Mouse (Mus musculus): ENCODE results near the gene Polr1e.
"Not testable (repeated sequence)": the region's sequence is repeated elsewhere in the genome, so short reads cannot be mapped to it uniquely, and the experiment has no call there.

Polr1e gene

GRCm38 (mm10) chr4:45018452-45018980 lies at the start of gene Polr1e:
TSS of gene Polr1e (plus strand) at chr4:45018583.
- peak; percentile 88 to 90 for DNase-seq (ENCODE audit: low spot score in 2 of 2)

GRCm38 (mm10) chr4:44970056-44970455 lies 48.3 kb upstream of the Polr1e start:
- DNase-seq (ENCODE audit: low spot score in 2 of 2): peak in 1 of 2 experiments; percentile 57

GRCm38 (mm10) chr4:44970612-44971110 lies 47.7 kb upstream of the Polr1e start:
- peak; percentile 38 to 65 for DNase-seq (ENCODE audit: low spot score in 2 of 2)

DNA sequence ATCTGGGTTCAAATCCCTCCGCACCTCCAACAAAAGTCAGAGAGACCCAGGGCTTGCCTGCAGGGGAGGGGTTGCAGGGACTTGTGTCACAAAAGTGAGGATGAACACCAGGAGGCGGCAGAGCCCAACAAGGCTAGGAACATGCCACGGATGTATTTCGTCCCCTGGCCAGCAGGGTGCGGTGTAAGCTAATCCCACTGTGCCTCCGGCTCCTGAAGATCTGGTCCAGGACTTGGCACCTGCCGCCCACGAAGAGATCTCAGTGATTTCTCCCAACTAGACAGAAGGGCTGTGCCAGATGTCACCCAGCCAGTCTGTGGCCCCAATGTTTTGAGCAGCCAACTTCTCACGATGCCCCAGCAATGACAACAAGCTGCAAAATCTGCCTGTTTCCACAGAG lies 44.9 kb upstream of the Polr1e start:
- DNase-seq (ENCODE audit: low spot score in 2 of 2): peak; percentile 79 to 89

- no peak for DNase-seq (ENCODE audit: low spot score in 2 of 2)
These were observed 44.5 kb upstream of the Polr1e start for GRCm38 (mm10) chr4:44973871-44974270.

DNA sequence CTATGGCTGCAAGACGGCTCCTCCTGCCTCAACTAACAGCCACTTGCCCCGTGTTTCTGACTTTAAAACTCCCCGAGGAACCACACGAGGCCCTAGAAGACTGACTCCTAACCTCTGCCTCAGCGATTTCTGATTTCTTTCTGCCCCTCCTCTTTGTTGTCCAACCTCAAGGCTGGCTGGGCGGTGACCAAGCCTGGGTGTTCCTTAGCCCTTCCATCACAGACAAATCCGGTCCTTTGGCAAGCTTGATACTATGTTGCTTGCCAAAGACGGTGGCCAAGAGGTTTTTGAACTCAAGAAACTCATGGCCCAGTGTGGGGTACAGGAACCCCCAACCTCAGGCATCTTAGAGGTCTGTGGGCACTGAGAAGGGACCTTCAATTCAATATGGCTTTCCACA lies 44.1 kb upstream of the Polr1e start:
- DNase-seq (ENCODE audit: low spot score in 2 of 2): no peak

DNA sequence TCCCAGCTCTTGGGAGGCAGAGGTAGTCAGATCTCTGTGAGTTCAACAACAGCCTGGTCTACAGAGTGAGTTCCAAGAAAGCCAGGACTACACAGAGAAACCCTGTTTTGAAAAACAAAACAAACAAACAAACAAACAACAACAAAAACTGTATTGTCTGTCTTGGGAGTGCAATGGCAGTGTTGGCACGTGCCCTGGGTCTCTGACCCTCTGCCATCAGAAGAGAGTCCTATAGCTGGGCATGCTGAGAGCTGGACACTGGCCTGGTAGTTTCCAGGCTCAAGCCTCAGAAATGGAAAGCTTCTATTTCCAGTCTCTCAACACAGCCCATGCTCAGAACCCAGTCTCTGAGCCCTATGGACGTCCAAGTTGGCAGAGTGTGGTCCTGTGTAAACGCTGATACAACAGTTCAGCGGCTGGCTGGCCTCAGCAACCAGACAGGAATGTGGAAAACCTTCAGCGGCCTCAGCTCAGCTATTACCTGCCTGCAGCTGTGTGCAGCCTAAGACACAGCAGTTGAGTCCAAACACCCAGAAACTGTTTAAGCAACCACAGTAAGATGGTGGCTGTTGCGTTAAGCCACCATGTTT lies 42.3 kb upstream of the Polr1e start:
- DNase-seq (ENCODE audit: low spot score in 2 of 2): no peak

GRCm38 (mm10) chr4:44976921-44977710 lies 41.3 kb upstream of the Polr1e start:
- DNase-seq (ENCODE audit: low spot score in 2 of 2): no peak

DNA sequence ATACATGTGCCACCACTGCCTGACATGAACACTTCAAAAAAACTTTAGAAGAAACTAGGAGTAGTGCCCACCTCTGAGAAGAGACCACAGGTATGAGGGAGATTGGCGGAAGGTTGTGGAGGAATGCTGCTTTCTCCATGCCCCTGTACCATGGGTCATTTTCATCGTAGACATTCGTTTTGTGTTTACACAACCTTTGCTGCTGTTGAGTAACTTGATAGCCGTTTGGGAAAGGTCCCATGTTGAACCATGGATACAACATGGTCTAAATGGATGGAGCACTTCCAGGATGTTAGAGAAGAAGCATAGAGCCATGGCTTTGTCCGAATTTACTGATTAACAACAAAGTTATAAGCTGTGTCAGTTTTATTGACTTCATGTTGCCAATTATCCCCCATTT lies 40.2 kb upstream of the Polr1e start:
- no peak for DNase-seq (ENCODE audit: low spot score in 2 of 2)

DNA sequence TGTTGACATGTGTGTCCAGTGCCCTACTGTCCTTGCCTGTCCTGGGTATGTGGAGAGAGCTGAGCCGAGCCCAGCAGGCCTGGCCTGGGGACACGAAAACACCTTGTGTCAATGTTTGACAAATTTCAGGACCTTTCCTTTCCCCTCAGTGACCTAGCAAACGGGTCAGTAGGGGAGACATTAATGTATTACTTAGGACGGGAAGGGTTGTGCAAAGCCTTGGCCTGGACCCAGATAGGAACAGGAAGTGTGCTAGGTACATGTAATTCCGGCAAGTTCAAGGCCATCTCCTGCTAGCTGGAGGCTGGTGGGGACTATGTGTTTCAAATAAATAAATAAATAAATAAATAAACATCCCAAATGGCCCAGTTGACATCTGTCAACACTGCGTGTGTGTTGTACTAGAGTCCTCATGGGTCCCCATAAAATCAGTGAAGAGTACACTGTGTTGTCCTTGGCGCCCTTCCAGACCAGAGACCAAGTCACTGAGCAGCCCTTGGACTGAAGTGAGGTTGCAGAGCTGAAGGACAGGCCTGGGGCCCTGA lies 38.5 kb upstream of the Polr1e start:
- no peak for DNase-seq (ENCODE audit: low spot score in 2 of 2)

GRCm38 (mm10) chr4:44981280-44981973 lies 37.0 kb upstream of the Polr1e start, which contains the start of gene Grhpr:
TSS of gene Grhpr (plus strand) at chr4:44981395.
- DNase-seq (ENCODE audit: low spot score in 2 of 2): peak; percentile 79 to 83

DNA sequence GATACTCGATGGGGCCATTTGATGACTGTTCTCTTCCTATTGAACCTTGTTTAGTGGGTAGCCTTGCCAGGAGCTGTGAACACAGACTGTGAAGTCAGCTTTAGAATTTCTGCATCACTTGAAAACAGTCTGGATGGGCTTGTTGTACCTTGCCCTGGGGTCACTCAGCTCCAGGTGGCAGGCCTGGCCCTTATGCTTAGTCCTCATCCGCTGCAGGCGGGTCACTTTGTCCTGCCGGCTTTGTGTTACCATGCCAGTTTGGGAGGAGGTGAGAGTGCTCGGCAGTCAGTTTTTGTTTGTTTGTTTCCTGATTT lies 36.5 kb upstream of the Polr1e start:
- no peak for DNase-seq (ENCODE audit: low spot score in 2 of 2)

DNA sequence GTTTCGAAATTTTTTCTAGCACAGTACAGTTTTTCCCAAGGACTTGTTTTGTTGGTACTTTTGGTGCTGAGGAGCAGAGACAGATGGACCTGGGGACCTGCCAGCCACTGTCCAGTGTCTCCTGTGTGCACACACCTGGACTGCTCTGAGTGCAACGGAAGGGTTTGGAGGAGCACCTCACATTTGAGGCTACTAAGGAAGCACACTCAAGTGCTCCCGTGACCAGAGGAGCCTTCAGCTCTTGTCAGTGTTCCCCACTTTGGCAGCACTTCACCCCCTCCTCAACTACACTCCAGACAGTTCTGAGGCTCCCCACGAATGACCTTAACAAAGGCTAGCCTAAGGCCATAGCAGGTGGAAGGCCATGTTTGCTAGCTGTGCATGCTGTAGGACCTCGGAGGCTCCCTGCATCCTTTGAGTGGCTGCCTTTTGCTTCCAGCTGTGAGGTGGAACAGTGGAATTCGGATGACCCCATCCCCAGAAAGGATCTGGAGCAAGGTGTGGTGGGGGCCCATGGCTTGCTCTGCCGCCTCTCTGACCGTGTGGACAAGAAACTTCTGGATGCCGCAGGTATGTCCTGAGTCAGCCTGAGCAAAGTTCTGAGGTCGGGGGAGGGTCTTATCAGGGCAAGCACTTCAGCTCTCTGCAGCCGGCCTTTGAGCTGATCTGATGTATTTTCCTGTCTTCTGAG lies 35.8 kb upstream of the Polr1e start:
- no peak for DNase-seq (ENCODE audit: low spot score in 2 of 2)

DNA sequence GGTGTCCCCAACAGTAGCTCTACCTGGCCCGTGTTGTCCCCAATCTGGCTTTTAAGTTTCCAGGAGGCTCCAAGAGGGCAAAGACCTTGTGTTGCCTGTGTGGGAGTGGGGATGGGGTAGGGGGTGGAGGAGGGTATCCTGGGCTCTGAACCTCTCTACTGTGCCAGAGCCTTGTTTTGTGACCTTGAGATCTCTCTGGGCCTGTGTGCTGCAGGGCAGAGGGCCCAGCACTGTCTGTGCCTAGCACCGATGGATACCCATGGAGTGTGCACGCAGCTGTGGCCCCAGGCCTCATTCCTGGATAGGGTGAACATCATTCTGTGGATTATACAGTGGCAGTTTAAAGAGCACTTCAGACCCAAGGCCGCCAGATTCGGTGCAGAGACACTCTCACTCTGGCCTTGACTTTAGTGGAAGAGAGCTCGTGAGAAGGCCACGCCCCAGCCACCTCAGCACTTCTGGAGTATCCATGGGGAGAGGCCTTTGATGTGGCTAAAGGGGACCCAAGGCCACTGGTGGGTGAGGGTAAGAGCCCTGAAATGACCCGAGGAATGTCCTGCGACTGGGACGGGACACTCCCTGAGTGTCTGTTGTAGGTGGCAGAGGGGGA lies 35.1 kb upstream of the Polr1e start:
- no peak for DNase-seq (ENCODE audit: low spot score in 2 of 2)

DNA sequence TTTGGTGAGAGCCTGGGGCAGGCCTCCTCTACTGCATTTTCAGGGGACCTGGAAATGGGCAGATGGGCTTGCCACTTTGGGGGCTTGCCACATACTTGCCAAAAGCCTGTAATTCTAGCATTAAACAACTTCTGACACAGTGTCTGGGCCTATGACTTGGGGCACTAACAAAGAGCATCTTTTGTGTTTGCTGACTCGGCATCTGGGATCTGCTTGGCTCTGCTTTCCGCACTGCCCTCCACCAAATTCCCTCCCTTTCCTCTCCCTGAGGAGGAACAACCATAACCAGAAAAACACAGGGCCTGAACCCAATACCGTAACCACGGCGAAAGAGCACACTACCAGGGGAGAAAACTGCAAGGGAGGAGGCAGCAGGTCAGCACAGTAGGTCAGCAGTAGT lies 27.8 kb upstream of the Polr1e start:
- DNase-seq (ENCODE audit: low spot score in 2 of 2): no peak

DNA sequence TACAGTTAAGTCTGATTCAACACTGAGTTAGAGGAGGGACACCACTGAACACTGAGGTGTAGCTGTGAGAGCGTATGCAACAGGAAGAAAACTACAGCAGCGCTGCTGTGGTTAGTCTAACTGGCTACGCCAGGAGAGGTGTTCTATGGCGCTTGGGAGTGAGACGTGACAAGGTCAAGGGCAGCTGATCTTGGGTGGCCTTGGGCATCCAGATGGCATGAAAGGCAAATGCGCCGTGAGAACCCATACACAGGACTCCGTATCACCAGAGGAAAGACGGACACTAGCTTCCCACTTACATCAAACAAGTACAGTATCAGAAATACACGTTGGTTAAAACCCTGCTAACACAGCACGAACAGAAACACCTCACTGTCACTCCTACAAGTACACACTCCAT lies 26.1 kb upstream of the Polr1e start:
- DNase-seq (ENCODE audit: low spot score in 2 of 2): not testable (repeated sequence)

- DNase-seq (ENCODE audit: low spot score in 2 of 2): not testable (repeated sequence)
These were observed 25.2 kb upstream of the Polr1e start for GRCm38 (mm10) chr4:44993179-44993578.

- DNase-seq (ENCODE audit: low spot score in 2 of 2): no peak
These were observed 24.5 kb upstream of the Polr1e start for GRCm38 (mm10) chr4:44993847-44994246.

DNA sequence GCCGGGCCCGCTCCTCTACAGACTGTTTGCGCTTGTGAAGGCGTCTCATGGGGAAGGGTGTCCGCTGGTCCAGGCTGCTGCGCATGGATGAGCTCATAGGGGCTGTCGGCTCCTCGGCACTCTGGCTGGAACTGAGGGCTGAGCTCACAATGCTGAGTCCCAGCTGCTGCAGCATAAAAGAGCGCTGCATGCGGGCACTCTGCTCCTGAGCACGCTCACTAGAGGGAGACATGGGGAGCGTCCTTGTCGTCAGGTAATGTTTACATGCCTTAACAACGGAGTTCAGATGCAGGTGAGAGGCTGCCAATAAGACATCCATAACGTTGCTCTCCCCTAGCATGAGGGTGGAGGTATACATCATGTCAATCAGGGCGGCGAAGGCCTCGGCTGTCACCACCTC lies 23.6 kb upstream of the Polr1e start:
- DNase-seq (ENCODE audit: low spot score in 2 of 2): no peak

DNA sequence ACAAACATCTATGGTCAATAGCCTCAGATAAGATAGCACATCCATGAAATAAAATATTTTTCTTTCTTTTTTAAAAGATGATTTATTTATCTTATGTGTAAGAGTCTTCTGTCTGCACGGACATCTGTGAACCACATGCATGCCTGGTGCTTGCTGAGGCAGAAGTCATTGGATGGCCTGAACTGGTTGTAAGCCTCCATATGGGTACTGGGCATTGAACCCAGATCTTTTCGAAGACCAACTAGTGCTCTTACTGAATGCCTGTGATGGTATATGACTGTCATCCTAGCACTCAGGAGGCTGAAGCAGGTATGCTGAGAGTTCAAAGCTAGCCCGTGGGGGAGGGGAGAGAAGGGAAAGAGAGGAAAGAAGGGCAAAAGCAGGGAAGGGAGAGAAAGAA lies 20.3 kb upstream of the Polr1e start:
- DNase-seq (ENCODE audit: low spot score in 2 of 2): no peak

DNA sequence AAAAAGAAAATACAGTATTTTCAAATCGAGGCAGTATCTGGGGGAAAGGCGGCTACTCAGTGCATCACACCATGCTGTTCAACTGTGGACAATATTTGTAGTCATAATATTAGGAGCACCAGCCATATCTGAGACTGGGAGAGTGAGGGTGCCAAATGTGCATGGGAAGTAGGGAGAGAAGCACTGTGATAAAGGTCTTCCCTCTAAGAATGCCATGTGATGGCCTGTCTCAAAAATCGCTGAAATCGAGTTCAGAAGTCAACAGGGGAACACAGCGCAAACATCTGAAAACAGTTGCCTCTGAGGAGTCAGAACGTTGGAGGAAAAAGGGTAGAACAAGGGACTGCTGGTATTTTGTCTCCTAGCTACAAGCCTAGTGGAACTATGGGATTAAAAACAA lies 18.4 kb upstream of the Polr1e start:
- DNase-seq (ENCODE audit: low spot score in 2 of 2): no peak

Data from natural killer cell, adult 2 months (primary cell).